In genomic region chr4:47309886-47310625, GRCm38 (mm10) we compare ENCODE assay signal across 15 mouse cellular contexts. TPM values are rescaled to one million over a fixed set of nuclear protein-coding genes. Genes with fewer than 3 reads are reported as not detected.
A peak's percentile ranks its signal among the peaks of the same experiment; 100 is the strongest.
DNase-seq lines count a peak whose midpoint lies in the region; ATAC-seq lines count a peak whose summit lies in the region.
"Had no signal": no experiment of that assay in that cellular context is flagged by ENCODE, and none has a peak within 500 bp of the region (broad histone marks: within the 10 kb centered on the region; RNA-seq: fewer than 3 reads in every experiment).

No protein-coding gene starts in this region.

- no peak overlapping the region; the same call in 1 of the 2 replicates for H3K27ac ChIP-seq in heart, embryonic 16.5 days (ENCODE audit: low read length)
- H3K27ac ChIP-seq: embryonic facial prominence, embryonic 12.5 days; left cerebral cortex, adult 2 months; limb, embryonic 15.5 days had no signal

- no peaks in the 10 kb centered on the region for H3K36me3 ChIP-seq in heart, embryonic 16.5 days (ENCODE audit: control insufficient read depth, insufficient read depth)
- H3K36me3 ChIP-seq: embryonic facial prominence, embryonic 12.5 days; limb, embryonic 15.5 days had no signal

- ATAC-seq in heart, embryonic 16.5 days (replicated peaks; ENCODE audit: extremely low read depth, insufficient read depth, low FRiP score) = peak; percentile 37; the same call in 1 of the 2 replicates
- peak; percentile 47 for ATAC-seq in activated CD4-positive, CD25-positive, alpha-beta regulatory T cell, adult 4 months

- no peak overlapping the region for H3K4me2 ChIP-seq in heart, embryonic 16.5 days (ENCODE audit: low read depth, low read length)
- H3K4me2 ChIP-seq: embryonic facial prominence, embryonic 12.5 days; limb, embryonic 15.5 days had no signal

- WGBS in heart, embryonic 16.5 days = 79% methylated on average over 12 of the region's 12 CpGs

- H3K9ac ChIP-seq in heart, embryonic 16.5 days (ENCODE audit: low read length) = no peak overlapping the region
- H3K9ac ChIP-seq: embryonic facial prominence, embryonic 12.5 days; limb, embryonic 15.5 days had no signal

- peaks cover 23% of the 10 kb centered on the region for H3K4me1 ChIP-seq in heart, embryonic 16.5 days (ENCODE audit: control insufficient read depth, insufficient read depth, low read length)
- H3K4me1 ChIP-seq: embryonic facial prominence, embryonic 12.5 days had no signal

- no peaks in the 10 kb centered on the region for H3K9me3 ChIP-seq in heart, embryonic 16.5 days (replicated peaks; ENCODE audit: control insufficient read depth, low read length)
- H3K9me3 ChIP-seq: embryonic facial prominence, embryonic 12.5 days; limb, embryonic 15.5 days had no signal

- no peak for DNase-seq in heart, adult 8-10 months (ENCODE audit: low spot score)
- DNase-seq in naive thymus-derived CD4-positive, alpha-beta T cell, adult 2 months (ENCODE audit: low read depth) = peak; percentile 44
- DNase-seq in thymus, postnatal 4 days = peak; percentile 73
- DNase-seq in layer of hippocampus, postnatal 14 days (ENCODE audit: low spot score in 2 of 2) = no peak
- DNase-seq in kidney, adult 8-10 months = no peak
- no peak for DNase-seq in embryo, embryonic 9.5 days (ENCODE audit: extremely low spot score)
- DNase-seq: cerebellum, postnatal 14 days; gastrocnemius, adult 2 months; kidney, postnatal 4 days; lung, adult 2 months had no signal

- no peak overlapping the region for H3K4me3 ChIP-seq in heart, embryonic 16.5 days (ENCODE audit: low read length)
- H3K4me3 ChIP-seq: embryonic facial prominence, embryonic 12.5 days; gastrocnemius, adult 2 months; left cerebral cortex, adult 2 months; limb, embryonic 15.5 days had no signal

- no peaks in the 10 kb centered on the region for H3K27me3 ChIP-seq in heart, embryonic 16.5 days (ENCODE audit: control insufficient read depth, insufficient read depth, low read length)
- H3K27me3 ChIP-seq: embryonic facial prominence, embryonic 12.5 days; limb, embryonic 15.5 days had no signal

RNA-seq across cellular contexts. Expression of gene Tgfbr1, which starts 43.0 kb away (rescaled TPM):
- 20.3 and 20.6 TPM in 2 replicates for polyA plus RNA-seq in heart, embryonic 16.5 days (2015; fragmentation: Nextera tagmentation; extraction: Ambion mirVana)
- total RNA-seq in heart, adult 8-10 months (2022) = 10 to 100 TPM; 12.6 to 14.0 (median 13.2) TPM
- polyA plus RNA-seq in activated CD4-positive, CD25-positive, alpha-beta regulatory T cell, adult 4 months (2017; shearing (Covaris generic)) = 10 to 100 TPM; 35.2 to 38.2 TPM
- 10 to 100 TPM; 24.5 to 26.1 TPM for total RNA-seq in layer of hippocampus, postnatal 14 days (2021)

Comparison
In these comparisons a context has a peak if more than half of its experiments do, and no peak if none do; other contexts are left out.
1. DNase-seq: peak in naive thymus-derived CD4-positive, alpha-beta T cell, adult 2 months (single experiment) and thymus, postnatal 4 days (single experiment); none in heart, adult 8-10 months (single experiment), layer of hippocampus, postnatal 14 days (0 of 2), kidney, adult 8-10 months (0 of 2) and embryo, embryonic 9.5 days (single experiment).